Mouse (Mus musculus): ENCODE results near the gene Rcn2.

- no peak for TF ChIP-seq GATA1 (IDR thresholded peaks at IDR 0.05; ENCODE audit: low read length)
- no peak for TF ChIP-seq TAL1 (IDR thresholded peaks at IDR 0.05; ENCODE audit: low read length)
Observed at GRCm38 (mm10) chr9:56024772-56025171, 16.9 kb upstream of the Rcn2 start.

Measured in erythroblast, embryonic 14.5 days (primary cell).